Mouse (Mus musculus): ENCODE results near the gene Pde3b.
A peak's percentile ranks its signal among the peaks of the same experiment; 100 is the strongest.
"Not testable (repeated sequence)": the region's sequence is repeated elsewhere in the genome, so short reads cannot be mapped to it uniquely, and the experiment has no call there.

Pde3b gene

DNA sequence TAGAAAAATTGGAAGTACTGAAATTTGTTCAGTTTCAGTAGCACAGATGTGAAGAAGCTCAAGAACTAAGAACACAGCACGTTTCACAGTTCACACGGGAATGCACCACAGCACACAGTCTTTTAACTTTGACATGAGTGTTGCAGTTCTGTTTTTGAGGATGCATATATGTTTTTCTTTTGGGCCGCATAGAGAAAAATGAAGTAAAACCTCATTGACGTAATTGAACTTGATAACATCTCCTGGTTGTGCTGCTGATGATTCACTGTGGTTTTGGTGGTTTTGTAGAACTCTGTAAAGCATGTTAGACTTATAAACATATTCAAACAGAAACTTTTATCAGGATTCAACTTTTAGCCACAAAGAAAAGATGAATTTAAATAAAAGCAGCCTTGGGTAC, 64.7 kb downstream of the Pde3b start:
- DNase-seq, result no peak

DNA sequence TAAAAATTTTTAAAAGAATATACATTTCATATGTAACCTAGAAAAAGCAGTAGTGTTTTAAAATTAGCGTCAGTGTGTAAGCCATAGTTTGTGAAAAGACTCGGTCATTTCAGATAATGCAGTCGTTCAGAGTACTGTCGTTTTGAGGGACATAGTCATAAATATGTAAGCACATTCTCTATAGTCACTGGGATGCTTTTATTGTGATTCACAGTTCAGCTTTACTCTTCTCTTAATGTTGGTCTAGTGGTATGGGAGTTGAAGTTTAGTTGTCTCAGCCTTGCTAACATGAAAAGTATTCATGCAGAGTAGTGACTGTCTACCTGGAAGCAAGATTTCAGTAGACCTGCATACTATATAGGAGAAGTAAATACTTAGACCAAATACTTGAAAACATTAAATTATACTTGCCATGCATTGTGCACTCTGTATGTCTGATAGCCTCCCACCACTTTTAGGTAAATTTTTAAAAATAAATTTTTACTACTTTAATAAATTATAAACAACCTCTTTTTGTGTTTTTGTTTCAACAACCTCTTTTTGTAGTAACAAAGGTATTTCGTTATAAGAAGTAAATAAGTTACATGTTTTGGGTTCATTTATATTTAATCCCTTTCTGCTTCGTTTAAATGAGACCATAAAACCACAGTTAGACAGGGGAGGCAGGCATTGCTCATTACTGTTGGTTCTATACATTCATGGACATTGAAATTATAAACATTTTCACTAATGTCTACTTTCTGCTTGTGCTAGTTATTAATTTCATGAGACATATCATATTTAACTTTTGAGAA, 65.3 kb downstream of the Pde3b start:
- DNase-seq, result no peak

DNA sequence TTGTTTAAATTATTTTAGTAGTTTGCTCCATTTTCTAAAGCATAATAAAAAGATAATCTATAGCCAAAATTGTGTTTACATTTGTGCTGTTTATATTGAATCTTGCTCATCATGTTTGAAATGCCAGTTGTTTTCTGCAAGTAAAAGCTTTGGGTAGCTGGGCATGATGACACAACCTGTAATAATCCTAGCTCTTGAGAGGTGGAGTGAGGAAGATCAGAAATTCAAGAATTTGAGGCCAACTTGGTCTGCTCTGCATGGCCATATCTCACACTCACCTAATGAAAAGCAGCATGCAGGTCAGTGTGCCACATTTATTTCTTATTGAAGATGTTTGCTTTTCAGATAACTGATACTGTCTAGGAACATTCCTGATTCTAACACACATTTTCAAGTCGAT, 65.9 kb downstream of the Pde3b start:
- no peak for DNase-seq

DNA sequence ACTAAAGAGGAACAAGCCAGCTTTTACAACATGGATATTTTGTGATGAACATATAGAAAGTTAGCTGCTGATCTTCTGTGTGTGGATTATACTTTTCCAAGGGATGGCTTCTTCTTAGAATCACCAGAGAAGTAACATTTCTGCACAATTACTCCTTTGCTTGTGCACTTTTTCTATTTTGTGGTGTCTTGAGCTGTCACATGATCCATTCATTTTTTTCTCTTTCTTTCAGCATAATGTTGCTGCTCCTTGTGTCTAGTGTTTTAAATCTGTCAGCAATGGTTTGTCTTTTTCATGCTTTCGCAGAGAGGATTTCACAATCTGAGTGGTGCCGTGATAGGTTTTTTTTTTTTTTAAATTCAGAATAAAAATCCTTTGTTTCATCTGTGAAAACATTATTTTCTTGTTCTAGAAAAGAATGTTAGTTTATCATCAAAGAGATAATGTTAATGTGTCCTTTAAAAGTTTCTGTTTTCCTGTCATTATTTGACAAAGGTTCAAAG, 66.4 kb downstream of the Pde3b start:
- no peak for DNase-seq

DNA sequence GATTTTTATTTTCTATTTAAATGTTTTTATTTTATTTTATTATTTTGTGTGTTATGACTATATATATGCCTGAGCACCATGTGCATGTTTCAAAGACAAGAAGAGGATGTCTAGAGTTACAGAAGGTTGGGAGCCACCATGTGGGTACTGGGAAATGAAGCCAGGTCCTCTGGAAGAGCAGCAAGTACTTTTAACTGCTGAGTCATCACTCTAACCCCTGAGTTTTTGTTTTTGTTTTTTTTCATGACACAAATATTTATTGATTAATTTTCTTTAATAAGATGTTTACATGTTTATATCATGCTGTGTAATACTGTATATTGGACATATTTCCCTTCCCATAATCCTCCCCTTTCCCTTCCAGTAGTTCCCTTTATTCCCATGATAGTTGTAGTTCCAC, 77.5 kb downstream of the Pde3b start:
- DNase-seq, result no peak

DNA sequence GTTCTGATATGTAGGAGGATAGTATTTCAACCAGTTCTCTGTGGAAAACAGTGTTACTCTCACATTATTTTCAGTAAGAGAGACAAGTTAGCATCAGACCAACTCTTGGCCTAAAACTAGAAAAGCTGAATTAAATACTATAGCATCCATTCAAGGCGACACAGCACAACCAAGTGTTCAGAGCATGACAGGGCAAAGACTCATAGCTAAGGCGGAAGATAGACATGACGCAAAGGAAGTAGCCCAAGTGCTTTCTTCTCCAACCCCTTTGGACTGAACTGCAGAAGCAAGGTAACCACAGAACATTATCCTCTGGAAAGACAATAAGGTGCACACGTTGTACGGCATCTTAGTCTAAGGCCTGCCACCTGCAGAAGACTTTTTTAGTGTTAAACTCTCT, 79.0 kb downstream of the Pde3b start:
- no peak for DNase-seq

DNA sequence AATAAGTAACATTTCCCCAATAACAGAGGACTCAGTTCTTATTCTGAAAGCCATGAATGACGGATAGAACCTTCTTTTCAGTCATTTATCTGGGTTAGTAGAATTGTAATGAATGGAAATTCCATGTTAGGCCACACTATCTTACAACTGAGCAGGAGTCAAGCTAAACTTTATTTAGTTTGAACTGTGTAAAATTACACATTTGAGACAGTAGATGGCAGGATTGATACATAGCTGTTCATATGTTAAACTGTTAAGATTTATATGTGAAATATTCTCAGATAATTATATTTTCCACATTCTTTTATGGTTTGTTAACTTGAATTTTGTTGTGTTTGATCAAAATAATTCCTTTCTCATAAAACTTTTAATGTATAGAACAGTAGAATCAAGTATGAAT, 84.2 kb downstream of the Pde3b start:
- no peak for DNase-seq

DNA sequence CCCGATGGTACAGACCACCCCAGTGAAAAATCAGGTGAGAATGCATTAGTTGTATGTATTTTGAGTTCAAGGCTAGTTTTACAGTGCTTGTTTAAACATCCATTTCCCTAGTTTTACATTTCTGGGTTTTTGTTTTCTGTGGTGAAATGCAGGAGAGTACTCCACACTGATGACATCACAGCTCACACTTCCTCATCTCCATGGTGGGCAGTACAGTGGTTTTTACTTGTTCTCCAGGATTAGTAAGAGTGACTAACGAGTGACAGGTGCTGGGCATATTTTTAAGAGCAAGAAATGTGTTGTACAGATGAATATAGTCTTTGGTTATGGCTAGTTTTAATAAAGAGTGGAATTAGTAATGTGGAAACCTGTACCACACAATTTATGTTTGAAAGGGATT, 93.8 kb downstream of the Pde3b start:
- no peak for DNase-seq

DNA sequence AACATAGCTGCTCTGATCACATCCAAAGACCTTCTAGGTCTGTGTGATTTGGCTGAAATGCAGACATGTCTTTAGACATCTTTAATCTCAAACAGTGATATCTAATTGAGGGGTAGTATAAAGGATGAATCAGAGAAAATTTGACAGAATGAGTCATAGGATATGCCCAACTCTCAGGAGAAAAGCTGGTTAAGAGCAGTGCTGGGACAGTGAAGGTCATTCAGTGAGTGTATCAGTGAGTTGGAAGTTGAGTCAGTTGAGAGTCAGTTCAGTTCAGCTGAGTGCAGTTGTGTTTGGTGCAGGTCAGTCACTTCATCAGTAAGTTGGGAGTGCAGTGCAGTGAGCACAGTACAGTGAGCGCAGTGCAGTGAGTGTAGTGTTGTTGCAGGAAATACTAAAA, 105.0 kb downstream of the Pde3b start:
- DNase-seq, result no peak

DNA sequence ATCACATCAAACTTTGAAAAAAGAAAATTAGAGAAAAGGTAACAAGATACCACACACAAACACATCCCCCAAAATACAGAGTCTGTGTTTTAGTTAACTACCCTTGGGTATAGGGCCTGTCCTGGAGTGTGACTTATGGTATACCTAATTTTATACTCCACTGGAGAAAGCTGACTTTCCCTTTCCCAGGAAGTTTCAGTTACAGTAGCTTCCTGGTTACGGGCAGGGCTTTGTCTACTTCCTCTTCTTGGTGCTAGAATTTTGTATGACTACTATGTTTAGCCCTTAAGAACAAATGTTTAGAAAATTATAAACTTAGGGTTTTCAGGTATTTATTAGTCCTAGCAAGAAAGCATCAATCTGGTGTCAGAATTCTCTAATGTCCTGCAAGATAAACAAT, 111.2 kb downstream of the Pde3b start:
- peak; percentile 59 for DNase-seq

DNA sequence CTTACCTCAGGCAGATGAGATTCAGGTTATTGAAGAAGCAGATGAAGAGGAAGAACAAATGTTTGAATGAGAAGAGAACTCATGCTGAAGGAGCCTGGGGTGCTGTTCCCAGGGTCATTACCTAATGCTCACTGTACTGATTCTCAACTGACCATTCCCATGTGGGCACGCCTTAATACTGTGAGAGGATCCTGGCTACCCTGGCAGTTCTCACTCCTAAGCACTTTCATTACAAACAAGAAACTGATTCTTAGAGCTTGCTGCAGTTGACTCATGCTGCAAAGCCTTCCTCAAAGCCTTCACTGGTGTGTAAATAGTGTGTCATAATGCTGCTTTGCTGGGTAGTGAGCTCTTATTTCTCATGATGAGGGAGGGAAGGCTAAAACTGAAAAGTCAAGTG, 121.1 kb downstream of the Pde3b start:
- DNase-seq, result no peak

DNA sequence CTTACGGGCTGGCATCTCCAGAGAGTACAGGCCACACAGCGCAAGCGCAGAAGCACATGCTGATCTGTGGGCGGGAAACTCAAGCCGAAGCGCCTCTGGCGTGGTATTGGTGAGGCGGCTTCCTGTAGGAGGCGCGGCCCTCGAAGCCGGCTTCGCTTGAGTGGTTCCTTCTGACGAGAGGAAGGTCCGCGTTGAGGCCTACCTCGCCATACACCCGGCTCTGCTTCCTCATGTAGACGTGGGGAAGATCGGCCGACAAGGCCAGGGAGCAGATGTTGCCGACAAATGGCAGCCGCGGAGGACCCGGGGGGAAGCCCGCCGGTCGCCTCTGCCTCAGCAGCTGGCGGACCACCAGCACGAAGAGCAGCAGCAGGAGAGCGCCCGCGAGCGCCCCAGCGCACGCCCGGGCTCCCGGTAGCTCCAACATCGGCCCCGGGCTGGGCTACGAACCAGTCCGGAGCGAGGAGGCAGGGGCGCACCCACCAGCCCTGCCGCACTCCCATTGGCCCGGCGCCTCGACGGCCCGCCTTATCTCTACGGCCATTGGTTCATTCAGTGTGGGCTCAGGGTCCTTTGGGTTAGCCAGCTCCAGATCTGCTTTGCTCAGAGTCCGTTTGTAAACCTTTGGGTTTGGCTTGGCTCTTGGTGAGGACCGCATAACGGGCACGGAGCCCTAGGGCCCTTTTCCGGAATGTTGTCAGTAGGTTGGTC, 147.6 kb downstream of the Pde3b start, which contains the start of gene Cyp2r1:
Gene Cyp2r1 (minus strand): TSS at position 442 of the 711 bp plus-strand sequence.
- DNase-seq, result peak; percentile 100

DNA sequence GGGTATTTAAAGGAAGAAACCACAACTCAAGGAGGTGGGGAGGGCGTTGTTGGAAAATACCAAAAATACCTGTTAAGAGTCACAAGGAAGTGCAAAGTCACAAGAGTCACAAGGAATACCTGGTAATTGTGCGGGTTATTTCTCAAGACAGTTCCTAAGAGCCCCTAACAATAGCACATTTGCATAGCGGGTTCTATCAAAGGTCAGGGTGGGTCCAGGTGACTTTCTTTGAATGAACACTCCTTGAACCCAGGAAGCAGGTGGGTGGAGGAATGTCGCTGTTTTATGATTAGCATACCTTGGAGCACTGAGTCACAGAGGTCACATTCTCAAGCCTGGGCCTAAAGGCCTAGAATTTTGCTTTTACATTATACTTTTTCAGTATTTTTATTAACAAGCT, 158.8 kb downstream of the Pde3b start:
- not testable (repeated sequence) for DNase-seq

DNA sequence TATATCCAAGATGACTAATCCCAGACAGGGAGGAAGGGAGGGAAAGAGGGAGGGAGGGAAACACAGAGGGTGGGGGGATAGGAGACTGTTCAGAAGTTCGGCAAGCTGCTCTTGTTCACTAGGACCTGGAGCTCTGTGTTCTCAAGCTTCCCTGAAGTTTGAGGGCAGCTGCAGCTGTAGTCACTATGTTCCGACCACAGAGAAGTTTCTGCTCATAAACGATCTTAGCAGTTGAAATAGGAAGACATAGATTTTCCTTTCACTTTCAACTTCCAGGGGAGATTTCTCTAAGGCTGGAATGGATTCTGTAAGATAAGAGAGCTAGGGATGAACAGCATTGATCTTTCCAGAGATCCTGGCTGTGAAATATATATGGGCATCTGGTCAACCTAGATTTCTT, 161.8 kb downstream of the Pde3b start:
- peak; percentile 80 for DNase-seq

DNA sequence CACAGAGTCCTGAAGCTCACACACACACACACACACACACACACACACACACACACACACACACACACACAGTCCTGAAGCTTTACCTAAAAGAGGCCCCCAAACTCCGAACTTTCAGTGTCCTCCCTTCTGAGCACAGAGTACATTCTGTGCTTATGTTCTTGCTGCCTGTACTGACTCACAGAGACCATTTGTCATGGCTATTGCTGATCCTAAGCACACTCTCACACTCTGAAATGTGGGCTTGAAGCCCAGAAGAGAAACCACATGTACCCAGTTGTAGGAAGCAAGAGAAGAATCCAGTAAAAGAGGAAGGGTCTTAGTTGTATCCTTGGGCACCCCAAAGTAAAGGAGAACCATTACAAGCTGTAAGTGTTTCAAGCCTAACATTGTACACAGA, 162.6 kb downstream of the Pde3b start:
- peak; percentile 81 for DNase-seq

DNA sequence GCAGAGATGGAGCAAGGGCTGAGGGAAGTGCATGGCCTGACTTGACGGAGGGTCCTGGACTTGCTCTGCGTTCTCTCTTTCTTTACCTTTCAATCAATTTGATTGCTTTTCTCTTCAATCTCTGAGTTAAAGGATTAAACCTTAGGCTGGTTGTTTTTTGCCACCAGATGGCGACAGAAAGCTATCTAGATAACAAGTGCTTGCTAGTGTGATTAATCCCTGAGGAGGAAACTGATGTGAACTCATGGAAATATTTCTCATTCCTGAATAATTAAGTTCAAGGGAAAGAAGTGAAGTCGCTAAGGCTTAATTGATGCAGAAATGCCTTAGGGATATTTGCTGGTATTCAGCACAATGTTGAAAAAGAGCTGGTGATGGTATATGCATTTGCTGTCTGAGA, 165.3 kb downstream of the Pde3b start:
- DNase-seq, result no peak

DNA sequence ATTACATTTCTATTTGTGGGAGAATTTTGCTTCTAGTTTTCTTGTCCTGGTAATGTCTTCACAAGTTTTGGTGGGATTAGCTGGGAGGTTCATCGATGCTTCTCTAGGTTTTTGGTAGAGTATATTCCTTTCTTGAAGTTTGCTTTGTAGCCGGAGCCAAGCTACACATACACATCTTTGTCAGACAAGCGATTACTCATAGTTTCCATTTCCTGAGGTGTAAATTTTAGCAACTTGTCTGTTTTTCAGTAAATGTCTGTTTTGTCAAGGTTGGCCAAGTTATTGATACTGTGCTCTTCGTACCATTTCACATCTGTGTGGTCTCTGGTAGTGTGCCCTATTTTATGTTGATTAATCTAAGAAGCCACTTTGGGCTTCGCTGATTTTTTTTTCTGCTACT, 166.1 kb downstream of the Pde3b start:
- no peak for DNase-seq

DNA sequence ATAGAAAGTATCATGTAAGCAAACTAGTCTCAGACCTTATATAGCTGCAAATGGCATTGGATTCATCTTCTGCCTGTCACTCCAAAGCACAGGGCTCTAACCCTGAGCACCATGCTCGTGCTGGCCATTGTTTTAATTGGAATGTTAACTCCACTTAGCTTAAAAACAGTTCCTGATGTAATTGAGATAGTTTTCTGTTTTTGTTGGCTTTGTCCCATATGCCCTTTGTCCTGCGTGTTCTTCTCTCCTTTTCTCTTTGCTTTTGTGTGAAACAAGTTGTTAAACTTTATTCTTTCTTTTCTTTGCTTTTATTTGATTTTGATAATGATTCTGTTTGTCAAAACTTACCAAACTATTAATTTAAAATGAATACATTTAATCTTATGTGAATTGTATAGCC, 167.4 kb downstream of the Pde3b start:
- no peak for DNase-seq

All from heart, adult 11 months (tissue).